Mouse (Mus musculus) cerebellum, postnatal 4 days (tissue): Measurements from ENCODE around the gene Kcnk10.
"Not testable (repeated sequence)": the region's sequence is repeated elsewhere in the genome, so short reads cannot be mapped to it uniquely, and the experiment has no call there.

ENCODE experiments used
- DNase-seq, 2 experiments: peaks; one replicate each; pipeline ENCODE4 v3.0.0; 2022; ENCODE audit warnings: low spot score in 2 of 2, mixed read lengths in 1 of 2

Gene Kcnk10

GRCm38 (mm10) chr12:98577861-98578360, at the start of gene Kcnk10:
Kcnk10 (minus strand) TSS chr12:98578310.
- DNase-seq = no peak

- DNase-seq = peak; percentile 60 to 86
These were observed 49.5 kb upstream of the Kcnk10 start, which contains the start of gene Spata7 for GRCm38 (mm10) chr12:98627392-98628259. Spata7 (plus strand) TSS chr12:98628157.

GRCm38 (mm10) chr12:98623266-98623665, 45.2 kb upstream of the Kcnk10 start:
- DNase-seq = not testable (repeated sequence)

- not testable (repeated sequence) for DNase-seq
These were observed 42.8 kb upstream of the Kcnk10 start for GRCm38 (mm10) chr12:98620922-98621321.

GRCm38 (mm10) chr12:98619496-98619895, 41.4 kb upstream of the Kcnk10 start:
- no peak for DNase-seq

GRCm38 (mm10) chr12:98615746-98616145, 37.6 kb upstream of the Kcnk10 start:
- DNase-seq = no peak

GRCm38 (mm10) chr12:98614910-98615508, 36.9 kb upstream of the Kcnk10 start:
- DNase-seq = no peak

GRCm38 (mm10) chr12:98610341-98610740, 32.2 kb upstream of the Kcnk10 start:
- no peak for DNase-seq

- DNase-seq = no peak
These were observed 28.6 kb upstream of the Kcnk10 start for GRCm38 (mm10) chr12:98606595-98607290.

GRCm38 (mm10) chr12:98605264-98605663, 27.2 kb upstream of the Kcnk10 start:
- DNase-seq = no peak

- no peak for DNase-seq
These were observed 24.0 kb upstream of the Kcnk10 start for GRCm38 (mm10) chr12:98602114-98602513.

GRCm38 (mm10) chr12:98600861-98601260, 22.8 kb upstream of the Kcnk10 start:
- no peak for DNase-seq

GRCm38 (mm10) chr12:98591016-98591415, 12.9 kb upstream of the Kcnk10 start:
- DNase-seq = no peak

- no peak for DNase-seq
These were observed 10.5 kb upstream of the Kcnk10 start for GRCm38 (mm10) chr12:98588573-98588972.

- DNase-seq = no peak
These were observed 7.2 kb upstream of the Kcnk10 start for GRCm38 (mm10) chr12:98585302-98585701.

GRCm38 (mm10) chr12:98575942-98576550, 2.1 kb downstream of the Kcnk10 start:
- DNase-seq = no peak

- DNase-seq = no peak
These were observed 2.8 kb downstream of the Kcnk10 start for GRCm38 (mm10) chr12:98575195-98575887.

- peak; percentile 49 to 75 for DNase-seq
These were observed 3.5 kb downstream of the Kcnk10 start for GRCm38 (mm10) chr12:98574353-98575194.

GRCm38 (mm10) chr12:98573317-98574270, 4.5 kb downstream of the Kcnk10 start:
- DNase-seq = peak; percentile 29 to 66
